Mouse (Mus musculus) frontal cortex, postnatal 14 days (tissue): ENCODE data around the gene Cys1.
"Not testable (repeated sequence)": the region's sequence is repeated elsewhere in the genome, so short reads cannot be mapped to it uniquely, and the experiment has no call there.

Experiments used
- DNase-seq, 2 experiments: peaks; one replicate each; pipeline ENCODE4 v3.0.0; 2022; ENCODE audit warnings: low spot score in 2 of 2

The Cys1 gene

DNA sequence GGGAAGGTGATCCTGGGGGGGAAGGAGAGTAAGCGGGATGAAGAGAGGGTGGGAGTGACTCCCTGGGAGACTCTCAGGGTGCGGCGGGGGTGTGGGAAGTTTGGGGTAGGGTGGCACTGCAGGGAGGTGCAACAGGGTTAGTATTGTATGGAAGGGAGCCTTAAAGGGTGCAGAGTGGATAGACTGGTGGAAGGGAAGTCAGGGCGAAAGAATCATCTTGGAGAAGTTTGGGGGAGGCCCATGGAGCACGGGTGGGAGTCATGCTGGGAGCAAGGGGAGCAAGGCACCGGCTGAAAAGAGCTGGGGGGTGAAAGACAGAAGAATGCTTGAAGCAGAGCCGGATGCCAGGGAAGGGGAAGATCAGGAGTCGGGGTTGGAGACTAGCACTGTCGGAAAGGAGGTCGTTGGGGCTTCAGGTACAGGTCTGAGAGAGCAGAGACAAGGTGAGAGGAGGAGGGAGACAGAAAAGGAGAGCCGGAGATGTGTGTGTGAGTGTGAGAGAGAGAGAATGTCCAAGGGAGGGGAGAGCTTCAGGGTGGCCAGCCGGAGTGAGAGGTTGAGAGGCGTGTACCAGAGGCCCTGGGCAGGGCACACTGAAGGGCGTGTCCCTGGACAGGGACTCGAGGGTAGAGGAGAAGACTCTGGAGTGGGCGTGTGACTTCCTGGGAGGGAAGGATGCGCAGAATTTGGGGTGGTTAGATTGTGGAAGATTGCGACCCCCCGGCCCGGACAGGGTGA, at the start of gene Cys1:
Gene Cys1 (minus strand): TSS at position 528 of the 738 bp plus-strand sequence.
- no peak for DNase-seq

DNA sequence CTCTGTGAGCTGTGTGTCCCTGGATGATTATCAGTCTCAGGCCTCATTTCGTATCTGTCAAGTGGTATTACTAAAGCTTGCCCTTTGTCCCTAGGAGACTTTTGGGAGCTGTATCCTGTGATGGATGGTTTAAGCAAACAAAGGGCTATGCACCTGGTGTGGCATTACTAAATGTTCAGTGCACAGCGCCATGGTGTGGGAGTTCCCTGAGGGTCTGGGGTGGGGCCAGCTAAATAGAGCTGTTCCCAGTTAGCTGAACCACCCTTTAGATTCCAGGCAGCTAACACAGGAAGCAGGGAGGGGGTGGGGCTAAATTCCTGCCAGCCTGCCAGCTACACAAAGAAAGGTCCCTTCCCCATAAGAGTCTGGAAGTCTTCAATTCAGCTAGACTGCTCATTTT, 42.8 kb upstream of the Cys1 start:
- DNase-seq: no peak

DNA sequence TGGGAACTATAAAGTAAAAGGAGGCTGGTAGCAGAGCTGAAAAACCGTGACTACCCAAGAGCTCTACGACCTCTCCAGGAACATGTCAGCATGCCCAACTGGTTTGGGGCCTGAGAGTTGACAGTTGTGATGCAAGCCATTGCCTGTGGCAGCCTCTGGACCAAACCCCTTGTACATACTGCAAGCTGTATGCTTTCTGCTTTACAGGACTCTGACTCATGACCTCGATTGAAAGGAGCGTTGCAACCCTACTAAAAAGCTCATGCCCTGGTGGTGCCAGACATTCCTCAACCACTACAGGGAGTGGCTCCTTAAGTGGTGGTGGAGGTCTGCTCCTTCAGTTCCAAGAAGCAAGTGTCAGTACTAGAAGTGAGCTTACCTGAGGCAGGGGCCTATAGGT, 42.2 kb upstream of the Cys1 start:
- no peak for DNase-seq

GRCm38 (mm10) chr12:24723434-24723833, 41.8 kb upstream of the Cys1 start:
- no peak for DNase-seq

- DNase-seq: no peak
Observed at GRCm38 (mm10) chr12:24716721-24717301, 35.2 kb upstream of the Cys1 start.

DNA sequence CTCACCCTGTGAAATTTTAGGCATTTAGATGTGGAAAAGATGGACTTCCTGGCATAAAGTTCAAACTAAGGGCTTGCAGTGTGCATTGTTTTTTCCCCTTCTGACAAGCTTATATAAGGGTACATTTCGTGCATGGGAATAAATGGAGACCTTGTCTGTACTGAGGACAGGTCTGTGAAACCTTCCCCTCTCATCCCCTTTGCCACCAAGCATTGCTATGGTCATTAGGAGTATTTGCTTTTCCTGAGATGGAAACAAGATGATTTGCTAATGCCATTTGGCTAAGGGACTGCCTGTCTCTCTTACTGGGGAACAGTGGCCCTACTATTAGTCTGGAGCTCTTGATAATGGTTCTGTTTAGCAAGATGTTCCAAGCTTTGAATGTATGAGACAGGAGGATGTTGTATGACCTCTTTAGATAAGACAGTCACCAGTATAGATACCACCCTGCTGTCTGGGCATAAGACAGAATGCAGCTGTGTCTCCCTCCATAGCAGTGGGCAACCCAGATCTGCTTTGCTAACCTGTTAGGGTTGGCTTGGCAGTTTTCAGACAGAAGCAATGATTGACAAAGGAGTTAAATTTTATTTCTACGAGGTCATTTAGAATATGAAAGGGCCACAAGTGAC, 33.8 kb upstream of the Cys1 start:
- DNase-seq: no peak

DNA sequence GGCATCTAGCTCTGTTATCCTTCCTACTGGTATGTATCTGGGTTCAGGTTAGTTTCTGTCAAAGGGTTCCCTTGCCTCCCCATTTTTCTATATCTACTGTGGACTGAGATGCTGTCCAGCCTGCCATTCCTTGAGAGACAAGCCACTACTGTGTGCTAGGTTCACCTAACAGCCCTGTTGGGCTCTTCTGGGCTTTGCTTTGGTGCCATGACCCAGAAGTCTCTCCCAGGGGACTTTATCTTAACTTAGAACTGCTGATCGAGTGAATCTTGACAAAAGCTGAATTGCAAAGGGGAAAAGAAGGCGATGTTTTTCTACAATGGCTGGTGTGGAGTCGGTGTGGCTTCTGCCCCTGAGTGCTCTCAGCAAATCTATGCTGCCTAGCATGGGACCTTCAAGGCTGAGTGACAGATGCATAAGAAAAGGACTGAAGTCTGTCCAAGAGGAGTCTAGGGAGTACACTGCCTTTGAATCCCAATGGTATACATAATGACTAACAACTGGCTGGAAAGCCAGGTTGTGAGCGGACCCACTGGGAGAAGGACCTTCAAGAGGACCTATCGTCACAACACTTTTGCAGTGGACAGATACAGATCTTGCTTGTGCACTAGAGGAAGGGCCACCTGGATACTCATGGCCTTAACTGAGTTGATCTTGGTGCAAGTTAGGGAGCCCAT, 33.1 kb upstream of the Cys1 start:
- no peak for DNase-seq

DNA sequence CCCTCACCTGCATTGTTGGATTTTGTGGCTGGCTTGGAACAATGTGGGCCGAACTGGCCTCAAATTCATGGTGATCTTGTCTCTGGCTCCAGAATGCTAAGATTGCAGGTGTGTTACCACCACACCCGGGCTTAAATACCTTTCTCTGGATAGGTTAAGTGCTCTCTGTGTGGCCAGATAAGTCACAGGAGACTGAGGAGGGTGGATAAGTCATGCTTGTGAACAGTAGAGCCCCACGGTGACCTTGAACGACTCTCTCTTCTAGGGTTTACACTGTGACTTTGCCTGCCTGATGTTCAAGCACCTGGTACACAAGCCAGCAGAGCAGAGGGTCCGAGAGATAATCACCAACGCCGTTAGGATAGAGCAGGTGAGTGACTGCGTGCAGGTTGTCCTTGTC, 30.8 kb upstream of the Cys1 start:
- no peak for DNase-seq

DNA sequence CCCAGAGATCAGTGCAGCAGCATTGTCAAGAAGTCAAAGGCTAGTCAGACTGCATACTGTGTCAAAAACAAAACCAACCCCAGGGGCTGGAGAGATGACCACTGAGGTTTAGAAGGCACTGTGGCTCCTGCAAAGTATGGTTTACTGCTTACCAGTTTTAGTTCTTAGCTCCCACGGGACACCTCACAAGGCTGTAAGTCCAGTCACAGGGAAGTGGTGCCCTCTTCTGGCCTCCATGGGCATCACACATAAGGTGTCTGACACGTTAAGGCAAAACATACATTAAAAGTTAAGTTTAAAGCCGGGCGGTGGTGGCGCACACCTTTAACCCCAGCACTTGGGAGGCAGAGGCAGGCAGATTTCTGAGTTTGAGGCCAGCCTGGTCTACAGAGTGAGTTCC, 29.1 kb upstream of the Cys1 start:
- no peak for DNase-seq

GRCm38 (mm10) chr12:24709831-24710508, 28.4 kb upstream of the Cys1 start:
- no peak for DNase-seq

GRCm38 (mm10) chr12:24709409-24709808, 27.8 kb upstream of the Cys1 start:
- no peak for DNase-seq

DNA sequence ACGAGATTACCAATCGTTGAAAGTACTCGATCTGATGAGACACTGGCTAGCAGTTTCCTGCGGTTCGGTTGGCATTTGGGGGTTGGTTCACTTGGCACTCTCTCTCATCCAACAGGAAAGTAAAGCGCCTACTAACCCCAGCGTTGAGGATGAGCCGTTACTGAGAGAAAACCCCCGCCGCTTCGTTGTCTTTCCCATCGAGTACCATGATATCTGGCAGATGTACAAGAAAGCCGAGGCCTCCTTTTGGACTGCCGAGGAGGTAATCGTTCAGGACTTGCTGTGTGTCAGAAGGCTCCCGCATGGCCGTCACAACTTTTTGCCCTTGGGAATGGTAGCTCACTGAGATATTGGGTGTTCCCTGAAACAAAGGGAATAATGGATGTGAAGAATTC, 27.2 kb upstream of the Cys1 start:
- DNase-seq: no peak

DNA sequence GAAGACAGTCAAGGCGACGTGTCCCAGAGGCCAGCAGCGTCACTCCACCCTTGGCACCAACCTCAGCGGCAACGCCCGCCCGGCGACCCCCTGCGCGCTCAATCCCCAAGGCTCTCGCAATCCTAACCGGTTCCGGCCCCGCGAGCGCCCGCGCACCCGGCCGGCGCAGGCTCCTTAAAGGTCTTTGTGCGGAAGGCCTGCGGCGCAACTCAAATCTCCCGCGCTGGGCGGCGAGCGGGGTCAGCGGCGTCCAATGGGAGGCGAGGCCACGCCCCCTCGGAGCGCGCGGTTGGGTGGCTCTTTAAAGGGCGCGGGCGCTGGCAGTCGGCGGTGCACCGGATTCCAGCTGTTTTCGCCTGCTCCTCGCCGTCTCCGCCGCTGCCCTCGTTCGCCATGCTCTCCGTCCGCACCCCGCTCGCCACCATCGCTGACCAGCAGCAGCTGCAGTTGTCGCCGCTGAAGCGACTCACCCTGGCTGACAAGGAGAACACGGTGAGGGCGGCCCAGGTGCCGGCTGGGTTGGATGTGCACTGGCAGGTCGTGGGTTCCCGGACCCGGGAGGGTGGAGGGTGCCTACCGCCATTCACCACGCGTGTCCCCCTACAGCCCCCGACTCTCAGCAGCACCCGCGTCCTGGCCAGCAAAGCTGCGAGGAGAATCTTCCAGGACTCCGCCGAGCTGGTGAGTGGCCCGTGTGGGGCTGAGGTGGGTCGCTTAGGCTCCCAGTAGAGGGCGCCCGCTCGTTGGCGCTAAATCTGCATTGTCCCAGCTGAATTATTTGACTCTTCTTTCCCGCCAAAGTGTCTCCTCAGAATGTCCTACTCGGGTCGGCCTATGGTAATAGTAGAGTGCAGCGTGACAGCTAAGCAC, 26.6 kb upstream of the Cys1 start, which contains the start of gene Rrm2:
Gene Rrm2 (plus strand): TSS at position 288 of the 870 bp plus-strand sequence.
- peak; percentile 78 to 89 for DNase-seq

- no peak for DNase-seq
Observed at GRCm38 (mm10) chr12:24707480-24707802, 25.8 kb upstream of the Cys1 start.

DNA sequence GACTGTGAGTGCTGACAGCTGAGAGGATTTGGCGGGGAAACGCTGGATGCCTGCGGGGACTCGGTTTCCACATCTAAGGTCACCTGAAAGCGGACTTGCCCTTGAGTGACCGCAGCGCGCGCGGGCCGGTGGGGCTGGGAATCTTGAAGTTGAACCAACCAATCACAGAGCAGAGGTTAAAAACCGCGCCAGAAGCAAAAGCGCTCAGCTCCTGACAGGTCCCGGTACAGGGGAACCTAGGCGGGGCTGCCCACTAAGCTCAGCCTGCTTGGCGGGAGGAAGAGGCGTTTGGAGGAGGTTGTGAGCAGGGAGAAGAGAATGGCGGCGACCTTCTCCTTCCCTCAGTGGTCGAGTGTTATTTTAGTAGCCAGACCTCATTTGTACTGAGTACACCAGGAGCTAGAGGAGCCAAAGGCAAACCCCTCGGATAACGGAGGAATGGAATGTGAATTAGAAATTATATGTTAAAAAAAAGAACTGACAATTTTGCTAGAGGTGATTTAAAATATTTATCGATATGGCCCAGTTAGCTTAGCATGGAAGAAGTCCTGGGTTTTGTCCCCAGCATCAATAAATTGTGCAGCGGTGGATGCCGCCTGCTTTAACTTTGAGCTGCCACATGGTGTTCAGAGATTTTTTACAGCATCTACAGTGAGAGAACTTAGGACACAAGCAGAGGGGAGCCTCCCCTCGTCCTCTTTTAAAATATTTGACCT, 25.3 kb upstream of the Cys1 start:
- DNase-seq: no peak

GRCm38 (mm10) chr12:24705502-24706263, 24.1 kb upstream of the Cys1 start:
- DNase-seq: no peak

- no peak for DNase-seq
Observed at GRCm38 (mm10) chr12:24703013-24703412, 21.4 kb upstream of the Cys1 start.

- not testable (repeated sequence) for DNase-seq
Observed at GRCm38 (mm10) chr12:24701621-24702020, 20.0 kb upstream of the Cys1 start.

- DNase-seq: no peak
Observed at GRCm38 (mm10) chr12:24699578-24699977, 18.0 kb upstream of the Cys1 start.

DNA sequence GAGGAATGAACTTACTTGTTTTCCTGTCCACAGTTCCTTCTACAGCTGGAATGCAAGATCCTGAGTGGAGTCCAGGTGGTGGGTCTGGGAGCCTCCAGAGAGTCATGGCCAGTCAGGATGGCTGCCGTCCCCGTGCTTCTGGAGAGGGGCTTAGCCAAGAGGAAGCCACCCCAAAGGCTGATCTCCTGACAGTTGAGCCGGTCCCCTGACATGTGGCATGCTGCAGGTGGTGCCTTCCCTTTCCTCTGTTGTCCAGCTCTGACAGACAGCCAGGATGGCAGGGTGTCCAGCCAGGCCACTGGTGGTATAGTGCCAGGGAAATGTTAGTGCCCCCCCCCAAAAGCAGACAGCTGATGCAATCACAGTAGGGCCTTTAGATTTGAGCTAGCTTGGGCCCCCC, 16.9 kb upstream of the Cys1 start:
- no peak for DNase-seq
